Mouse (Mus musculus): ENCODE measurements around the gene Zc3hav1. TPM values are rescaled to one million over a fixed set of nuclear protein-coding genes. Genes with fewer than 3 reads are reported as not detected.
"Not testable (repeated sequence)": the region's sequence is repeated elsewhere in the genome, so short reads cannot be mapped to it uniquely, and the experiment has no call there.

Gene Zc3hav1
- polyA plus RNA-seq, 1 experiment from 2014 or later = 22.7 TPM

DNA sequence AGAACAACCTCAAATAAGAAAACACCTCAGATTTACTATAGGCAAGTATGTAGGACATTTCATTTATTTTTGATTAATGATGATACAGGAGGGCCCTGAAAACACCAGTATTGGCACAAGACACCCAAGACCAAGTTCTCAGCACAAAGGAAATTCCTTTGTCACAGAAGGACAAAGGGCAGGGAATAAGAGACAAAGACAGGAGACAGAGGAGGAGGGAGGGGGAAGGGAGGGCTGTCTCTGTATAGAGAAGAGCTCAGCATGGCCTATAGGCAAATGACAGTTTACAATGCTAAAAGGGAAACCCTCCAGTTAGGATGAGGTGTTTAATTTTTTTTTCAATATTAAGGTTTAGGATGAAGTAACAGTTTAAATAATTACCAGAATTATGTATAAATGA is 9.7 kb upstream of the Zc3hav1 start:
- Histone ChIP-seq H3K27ac (ENCODE audit: low read depth, low read length) (no peak overlapping the region), H3K4me1 (replicated peaks; ENCODE audit: control insufficient read depth, insufficient read depth, low read length) (no peaks in the 10 kb centered on the region)

DNA sequence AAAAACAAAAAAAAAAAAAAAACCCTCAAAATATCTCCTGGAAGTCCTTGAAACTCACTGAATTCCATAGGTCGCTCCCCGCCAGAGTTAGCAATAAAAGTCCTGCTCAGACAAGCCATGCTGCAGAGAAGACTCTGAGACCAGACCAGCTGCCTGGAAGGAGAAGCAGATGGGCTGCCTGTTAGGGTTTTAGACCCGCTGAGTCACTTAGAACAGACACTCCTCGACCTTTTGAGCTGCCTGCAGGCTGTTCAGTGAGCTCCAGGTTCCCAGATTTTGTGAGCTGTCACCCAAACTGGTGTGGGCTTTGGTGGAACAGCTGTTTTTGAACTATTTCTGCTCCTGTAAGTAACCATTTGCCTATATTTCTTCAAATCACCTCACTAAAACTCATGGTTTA is 9.0 kb upstream of the Zc3hav1 start:
- Histone ChIP-seq H3K4me1 (replicated peaks; ENCODE audit: control insufficient read depth, insufficient read depth, low read length) (no peaks in the 10 kb centered on the region), H3K4me3 (ENCODE audit: low read depth, low read length) (no peak overlapping the region), H3K27ac (ENCODE audit: low read depth, low read length) (no peak overlapping the region), H3K36me3 (ENCODE audit: control insufficient read depth, insufficient read depth) (no peaks in the 10 kb centered on the region), H3K9ac (ENCODE audit: low read depth, low read length) (no peak overlapping the region), H3K4me2 (replicated peaks; ENCODE audit: low read depth) (no peak overlapping the region), H3K9me3 (ENCODE audit: control insufficient read depth) (no peaks in the 10 kb centered on the region), H3K27me3 (replicated peaks; ENCODE audit: control insufficient read depth, insufficient read depth, low read length) (no peaks in the 10 kb centered on the region)
- 60% methylated on average over 4 of the region's 4 CpGs for WGBS
- no peak for TF ChIP-seq CTCF (IDR thresholded peaks at IDR 0.05; ENCODE audit: low read depth)
- no peak for ATAC-seq

More for the DNA sequence above, 9.7 kb upstream of the Zc3hav1 start:
- no peak for ATAC-seq
- TF ChIP-seq CTCF (IDR thresholded peaks at IDR 0.05; ENCODE audit: low read depth) = no peak
- H3K4me3 ChIP-seq (ENCODE audit: low read depth, low read length) = no peak overlapping the region
- H3K27me3 ChIP-seq (replicated peaks; ENCODE audit: control insufficient read depth, insufficient read depth, low read length) = no peaks in the 10 kb centered on the region
- no peak overlapping the region for H3K4me2 ChIP-seq (replicated peaks; ENCODE audit: low read depth)
- no peaks in the 10 kb centered on the region for H3K36me3 ChIP-seq (ENCODE audit: control insufficient read depth, insufficient read depth)
- no peak overlapping the region for H3K9ac ChIP-seq (ENCODE audit: low read depth, low read length)
- H3K9me3 ChIP-seq (ENCODE audit: control insufficient read depth) = no peaks in the 10 kb centered on the region

DNA sequence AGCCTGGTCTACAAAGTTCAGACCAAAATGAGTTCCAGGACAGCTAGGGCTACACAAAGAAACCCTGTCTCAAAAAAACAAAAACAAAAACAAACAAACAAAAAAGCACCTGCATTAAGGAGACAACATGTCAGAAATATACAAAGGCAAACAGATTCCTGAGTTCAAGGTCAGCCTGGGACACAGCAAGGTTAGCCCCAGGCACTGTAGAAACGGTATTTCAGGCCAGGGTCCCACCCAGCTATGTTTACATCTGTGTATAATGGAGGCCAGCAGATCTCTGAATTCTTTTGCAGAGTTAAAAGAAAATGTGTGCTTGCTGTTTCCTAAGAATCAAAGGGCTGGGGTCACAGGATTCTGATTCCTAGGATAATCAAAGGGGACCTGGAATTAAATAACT is 7.5 kb upstream of the Zc3hav1 start:
- no peaks in the 10 kb centered on the region for H3K4me1 ChIP-seq (replicated peaks; ENCODE audit: control insufficient read depth, insufficient read depth, low read length)
- H3K9me3 ChIP-seq (ENCODE audit: control insufficient read depth) = no peaks in the 10 kb centered on the region
- no peaks in the 10 kb centered on the region for H3K27me3 ChIP-seq (replicated peaks; ENCODE audit: control insufficient read depth, insufficient read depth, low read length)
- TF ChIP-seq CTCF (IDR thresholded peaks at IDR 0.05; ENCODE audit: low read depth) = no peak
- no peak overlapping the region for H3K9ac ChIP-seq (ENCODE audit: low read depth, low read length)
- no peak for ATAC-seq
- no peak overlapping the region for H3K4me2 ChIP-seq (replicated peaks; ENCODE audit: low read depth)
- WGBS = 43% methylated on average over 1 of the region's 1 CpGs
- H3K4me3 ChIP-seq (ENCODE audit: low read depth, low read length) = no peak overlapping the region
- no peaks in the 10 kb centered on the region for H3K36me3 ChIP-seq (ENCODE audit: control insufficient read depth, insufficient read depth)
- H3K27ac ChIP-seq (ENCODE audit: low read depth, low read length) = no peak overlapping the region

DNA sequence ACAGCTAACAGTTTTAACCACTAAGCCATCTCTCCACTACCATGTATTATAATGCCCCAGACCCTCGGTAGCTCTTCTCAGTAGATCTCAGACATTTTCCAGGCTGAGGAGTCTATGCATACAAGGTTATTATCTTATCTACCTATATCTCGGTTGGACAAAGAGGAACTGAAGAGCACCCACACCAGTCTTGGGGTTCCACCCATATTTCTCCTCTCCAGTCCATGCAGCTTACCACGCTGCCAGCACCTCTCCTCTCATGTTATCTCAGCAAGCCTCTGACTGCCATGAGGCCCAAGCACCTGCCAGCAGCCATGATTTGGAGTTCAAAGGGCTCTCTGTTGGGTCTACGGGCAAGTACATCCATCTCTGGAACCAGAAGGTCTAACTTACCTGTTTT is 6.7 kb upstream of the Zc3hav1 start:
- H3K27ac ChIP-seq (ENCODE audit: low read depth, low read length) = no peak overlapping the region
- TF ChIP-seq CTCF (IDR thresholded peaks at IDR 0.05; ENCODE audit: low read depth) = no peak
- no peak overlapping the region for H3K4me2 ChIP-seq (replicated peaks; ENCODE audit: low read depth)
- 51% methylated on average over 4 of the region's 4 CpGs for WGBS
- H3K9ac ChIP-seq (ENCODE audit: low read depth, low read length) = no peak overlapping the region
- peak; percentile 43; the same call in 1 of the 2 replicates for ATAC-seq
- H3K36me3 ChIP-seq (ENCODE audit: control insufficient read depth, insufficient read depth) = no peaks in the 10 kb centered on the region
- H3K27me3 ChIP-seq (replicated peaks; ENCODE audit: control insufficient read depth, insufficient read depth, low read length) = no peaks in the 10 kb centered on the region
- H3K9me3 ChIP-seq (ENCODE audit: control insufficient read depth) = no peaks in the 10 kb centered on the region
- no peaks in the 10 kb centered on the region for H3K4me1 ChIP-seq (replicated peaks; ENCODE audit: control insufficient read depth, insufficient read depth, low read length)
- H3K4me3 ChIP-seq (ENCODE audit: low read depth, low read length) = no peak overlapping the region

DNA sequence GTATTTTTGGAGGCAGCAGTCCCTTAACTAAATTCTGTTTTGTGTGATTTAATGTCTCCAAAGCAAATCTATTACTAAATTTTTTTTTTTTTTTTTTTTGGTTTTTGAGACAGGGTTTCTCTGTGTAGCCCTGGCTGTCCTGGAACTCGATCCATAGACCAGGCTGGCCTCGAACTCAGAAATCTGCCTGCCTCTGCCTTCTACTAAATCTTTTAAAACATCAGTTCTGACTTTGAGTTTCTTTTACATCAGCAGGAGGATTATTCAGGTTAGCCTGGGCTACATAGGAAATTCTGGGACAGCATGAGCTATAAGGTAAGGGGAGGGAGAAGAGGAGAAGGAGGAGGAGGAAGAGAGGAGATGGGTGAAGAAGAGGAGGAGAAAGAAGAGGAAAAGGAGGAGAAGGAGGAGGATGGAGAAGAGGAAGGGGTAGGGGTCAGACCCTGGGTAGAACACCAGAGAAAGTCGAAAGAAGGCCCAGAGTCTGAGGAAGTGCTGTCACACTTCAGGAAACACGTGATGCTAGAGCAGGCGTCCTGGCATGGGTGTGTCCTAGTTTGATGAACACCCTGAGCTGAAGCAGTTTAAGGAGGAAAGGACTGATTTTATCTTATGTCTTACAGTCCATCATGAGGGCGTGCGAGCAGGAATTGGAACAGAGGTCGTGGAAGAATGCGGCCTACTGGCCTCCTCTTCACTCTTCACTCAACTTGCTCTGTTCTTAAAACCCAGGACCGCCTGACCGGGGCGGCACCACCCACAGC is 5.5 kb upstream of the Zc3hav1 start:
- Histone ChIP-seq H3K27me3 (replicated peaks; ENCODE audit: control insufficient read depth, insufficient read depth, low read length) (no peaks in the 10 kb centered on the region), H3K4me2 (replicated peaks; ENCODE audit: low read depth) (no peak overlapping the region), H3K4me3 (ENCODE audit: low read depth, low read length) (no peak overlapping the region), H3K4me1 (replicated peaks; ENCODE audit: control insufficient read depth, insufficient read depth, low read length) (no peaks in the 10 kb centered on the region; the same call in 1 of the 2 replicates), H3K9me3 (ENCODE audit: control insufficient read depth) (no peaks in the 10 kb centered on the region), H3K27ac (ENCODE audit: low read depth, low read length) (no peak overlapping the region), H3K36me3 (ENCODE audit: control insufficient read depth, insufficient read depth) (no peaks in the 10 kb centered on the region), H3K9ac (ENCODE audit: low read depth, low read length) (no peak overlapping the region)
- TF ChIP-seq CTCF (IDR thresholded peaks at IDR 0.05; ENCODE audit: low read depth) = no peak
- no peak for ATAC-seq
- WGBS = 76% methylated on average over 12 of the region's 12 CpGs

DNA sequence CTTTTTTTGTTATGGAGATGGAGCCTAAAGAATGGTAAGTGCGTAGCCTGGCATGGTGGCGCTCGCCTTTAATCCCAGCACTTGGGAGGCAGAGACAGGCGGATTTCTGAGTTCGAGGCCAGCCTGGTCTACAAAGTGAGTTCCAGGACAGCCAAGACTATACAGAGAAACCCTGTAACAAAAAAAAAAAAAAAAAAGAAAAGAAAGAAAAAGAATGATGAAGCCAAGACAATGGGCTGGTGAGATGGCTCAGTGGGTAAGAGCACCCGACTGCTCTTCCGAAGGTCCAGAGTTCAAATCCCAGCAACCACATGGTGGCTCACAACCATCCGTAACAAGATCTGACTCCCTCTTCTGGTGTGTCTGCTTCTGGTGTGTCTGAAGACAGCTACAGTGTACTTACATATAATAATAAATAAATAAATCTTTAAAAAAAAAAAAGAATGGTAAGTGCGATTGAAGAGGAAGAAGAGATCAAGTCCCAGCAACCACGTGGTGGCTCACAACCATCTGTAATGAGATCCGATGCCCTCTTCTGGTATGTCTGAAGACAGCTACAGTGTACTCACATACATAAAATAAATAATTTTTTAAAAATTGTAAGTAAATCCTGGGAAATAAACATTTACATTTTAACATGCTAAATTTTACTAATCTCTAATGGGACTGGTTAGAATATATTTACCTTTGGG is 4.8 kb upstream of the Zc3hav1 start:
- not testable (repeated sequence) for ATAC-seq; H3K4me3 ChIP-seq (ENCODE audit: low read depth, low read length); H3K27me3 ChIP-seq (replicated peaks; ENCODE audit: control insufficient read depth, insufficient read depth, low read length); H3K4me2 ChIP-seq (replicated peaks; ENCODE audit: low read depth); H3K27ac ChIP-seq (ENCODE audit: low read depth, low read length); H3K9me3 ChIP-seq (ENCODE audit: control insufficient read depth); H3K4me1 ChIP-seq (replicated peaks; ENCODE audit: control insufficient read depth, insufficient read depth, low read length); H3K9ac ChIP-seq (ENCODE audit: low read depth, low read length); H3K36me3 ChIP-seq (ENCODE audit: control insufficient read depth, insufficient read depth)
- WGBS = 91% methylated on average over 10 of the region's 11 CpGs
